Mouse (Mus musculus) E14TG2a.4 (cell line): ENCODE results near the gene Ccnj.

Experiments used
- CTCF ChIP-seq: conservative IDR thresholded peaks from 2 replicates; pipeline ENCODE4 v1.5.1; 2014; ENCODE audit warnings: low read length
- POU5F1 ChIP-seq: IDR thresholded peaks from 2 replicates; pipeline ENCODE4 v1.6.1; 2014; ENCODE audit warnings: low read length, borderline replicate concordance

DNA sequence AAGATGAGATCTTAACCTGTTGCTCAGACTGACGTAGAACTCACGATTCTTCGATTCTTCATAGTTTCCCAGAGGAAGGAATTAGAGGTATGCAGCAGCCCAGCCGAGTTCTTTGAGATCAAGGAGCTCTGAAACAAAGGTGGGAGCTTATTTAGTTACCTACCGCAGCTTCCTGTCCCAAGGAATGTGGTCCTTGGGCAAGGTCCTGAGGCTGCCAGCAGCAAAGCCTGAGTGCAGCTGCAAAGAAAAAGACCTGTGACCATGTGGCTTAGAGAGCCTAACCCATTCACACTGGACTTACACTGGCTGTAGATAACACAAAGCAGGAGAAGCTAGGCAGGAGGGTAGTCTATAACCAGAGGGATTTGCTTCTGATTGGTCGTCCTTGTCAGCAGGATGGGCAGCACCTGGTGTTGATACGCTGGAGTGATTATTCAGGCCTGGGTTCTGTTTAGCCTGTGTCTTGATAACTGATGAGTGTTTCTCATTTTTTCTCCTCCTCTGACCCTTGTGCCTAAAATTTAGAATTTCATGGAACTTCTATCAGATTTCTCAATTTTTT is 25.8 kb upstream of the Ccnj start:
- TF ChIP-seq CTCF (no peak), POU5F1 (no peak)
